Mouse (Mus musculus) cortical plate, adult 2 months (tissue): ENCODE results near the gene Rpl10a.

Source experiments
- CTCF ChIP-seq: fragments of 200-500 bp; IDR thresholded peaks from 2 replicates; pipeline ENCODE4 v1.5.1; 2011; ENCODE audit warnings: mild to moderate bottlenecking, control low read depth, low read length; ENCODE audit not compliant: insufficient read depth; ENCODE audit errors: extremely low read depth
- POLR2A ChIP-seq: fragments of 200-500 bp; IDR thresholded peaks from 2 replicates; pipeline ENCODE4 v1.6.1; 2011; ENCODE audit warnings: mild to moderate bottlenecking, low read length, control low read depth; ENCODE audit not compliant: insufficient read depth; ENCODE audit errors: extremely low read depth

- TF ChIP-seq CTCF (no peak), POLR2A (no peak)
Measured at GRCm38 (mm10) chr17:28355871-28356270, 27.6 kb downstream of the Rpl10a start.
